Mouse (Mus musculus) megakaryocyte, embryonic 14.5 days (primary cell): ENCODE measurements around the gene Lrrc63.

Source experiments
- FLI1 ChIP-seq: IDR thresholded peaks from 2 replicates; pipeline ENCODE4 v1.6.1; 2012; ENCODE audit warnings: low read length, inconsistent platforms, mixed read lengths
- GATA1 ChIP-seq: IDR thresholded peaks from 3 replicates; pipeline ENCODE4 v1.6.1; 2012; ENCODE audit warnings: mixed read lengths, low read length, inconsistent platforms, borderline replicate concordance

DNA sequence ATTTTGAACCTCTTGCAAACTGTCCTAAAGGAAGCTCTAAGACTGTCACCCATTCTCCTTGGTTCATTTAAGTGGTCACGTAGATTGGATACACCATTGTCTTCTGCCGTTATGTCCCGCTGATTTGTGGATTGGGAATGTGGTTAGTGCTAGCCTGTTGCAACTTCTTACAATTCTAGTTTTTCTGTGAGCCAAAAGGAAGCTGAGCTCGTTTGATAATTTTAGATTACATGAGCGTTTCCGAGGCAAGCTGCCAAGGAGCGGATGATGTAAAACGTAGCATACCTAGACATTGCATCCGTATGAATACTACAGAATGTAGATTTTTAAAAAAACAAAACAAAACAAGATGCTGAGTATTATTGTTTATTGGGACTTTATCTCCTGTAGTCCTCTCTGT, 17.5 kb upstream of the Lrrc63 start:
- no peak for TF ChIP-seq GATA1
- no peak for TF ChIP-seq FLI1
